Mouse (Mus musculus): Measurements from ENCODE around the gene Fcho2. TPM values are rescaled to one million over a fixed set of nuclear protein-coding genes. Genes with fewer than 3 reads are reported as not detected.

Fcho2 gene
- polyA plus RNA-seq, 1 experiment from 2014 or later: 30.7 TPM

DNA sequence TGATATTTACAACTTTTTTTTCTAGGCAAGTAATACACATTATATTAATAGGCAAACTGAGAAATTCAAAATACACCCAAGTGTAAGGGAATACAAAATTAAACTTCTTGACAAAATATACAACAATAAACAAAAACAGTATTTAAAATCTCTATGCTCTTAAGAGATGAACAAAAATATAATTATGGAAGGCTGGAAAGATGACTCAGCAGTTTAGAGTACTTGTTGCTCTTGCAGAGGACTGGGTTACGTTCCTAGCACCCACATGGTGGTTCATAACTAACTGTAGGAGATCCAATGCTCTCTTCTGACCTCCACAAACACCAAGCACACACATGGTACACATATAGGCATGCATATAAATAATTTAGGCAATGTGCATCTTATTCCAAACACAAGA is 22.4 kb downstream of the Fcho2 start:
- Histone ChIP-seq H3K27ac (ENCODE audit: low read depth, low read length) (no peak overlapping the region), H3K4me3 (ENCODE audit: low read depth, low read length) (no peak overlapping the region), H3K27me3 (ENCODE audit: control insufficient read depth, insufficient read depth, low read length) (no peaks in the 10 kb centered on the region), H3K4me1 (ENCODE audit: control insufficient read depth, insufficient read depth, low read length) (no peaks in the 10 kb centered on the region), H3K9ac (ENCODE audit: low read depth, low read length) (no peak overlapping the region), H3K4me2 (no peak overlapping the region), H3K9me3 (replicated peaks; ENCODE audit: control insufficient read depth, low read length) (no peaks in the 10 kb centered on the region), H3K36me3 (ENCODE audit: control insufficient read depth, insufficient read depth, low read length) (peaks cover 7% of the 10 kb centered on the region)
- ATAC-seq (replicated peaks; ENCODE audit: insufficient number of reproducible peaks, low FRiP score, low TSS enrichment): no peak
- 94% methylated on average over 1 of the region's 1 CpGs for WGBS (ENCODE audit: insufficient replicate concordance)

- no peaks in the 10 kb centered on the region for H3K9me3 ChIP-seq (replicated peaks; ENCODE audit: control insufficient read depth, low read length)
- no peak overlapping the region for H3K4me2 ChIP-seq
- H3K27ac ChIP-seq (ENCODE audit: low read depth, low read length): no peak overlapping the region
- no peaks in the 10 kb centered on the region for H3K4me1 ChIP-seq (ENCODE audit: control insufficient read depth, insufficient read depth, low read length)
- ATAC-seq (replicated peaks; ENCODE audit: insufficient number of reproducible peaks, low FRiP score, low TSS enrichment): no peak
- 95% methylated on average over 1 of the region's 1 CpGs for WGBS (ENCODE audit: insufficient replicate concordance)
- no peak overlapping the region for H3K4me3 ChIP-seq (ENCODE audit: low read depth, low read length)
- peaks cover 5% of the 10 kb centered on the region for H3K36me3 ChIP-seq (ENCODE audit: control insufficient read depth, insufficient read depth, low read length)
- H3K9ac ChIP-seq (ENCODE audit: low read depth, low read length): no peak overlapping the region
- H3K27me3 ChIP-seq (ENCODE audit: control insufficient read depth, insufficient read depth, low read length): no peaks in the 10 kb centered on the region
Measured at GRCm38 (mm10) chr13:98791693-98792092, 23.6 kb downstream of the Fcho2 start.

DNA sequence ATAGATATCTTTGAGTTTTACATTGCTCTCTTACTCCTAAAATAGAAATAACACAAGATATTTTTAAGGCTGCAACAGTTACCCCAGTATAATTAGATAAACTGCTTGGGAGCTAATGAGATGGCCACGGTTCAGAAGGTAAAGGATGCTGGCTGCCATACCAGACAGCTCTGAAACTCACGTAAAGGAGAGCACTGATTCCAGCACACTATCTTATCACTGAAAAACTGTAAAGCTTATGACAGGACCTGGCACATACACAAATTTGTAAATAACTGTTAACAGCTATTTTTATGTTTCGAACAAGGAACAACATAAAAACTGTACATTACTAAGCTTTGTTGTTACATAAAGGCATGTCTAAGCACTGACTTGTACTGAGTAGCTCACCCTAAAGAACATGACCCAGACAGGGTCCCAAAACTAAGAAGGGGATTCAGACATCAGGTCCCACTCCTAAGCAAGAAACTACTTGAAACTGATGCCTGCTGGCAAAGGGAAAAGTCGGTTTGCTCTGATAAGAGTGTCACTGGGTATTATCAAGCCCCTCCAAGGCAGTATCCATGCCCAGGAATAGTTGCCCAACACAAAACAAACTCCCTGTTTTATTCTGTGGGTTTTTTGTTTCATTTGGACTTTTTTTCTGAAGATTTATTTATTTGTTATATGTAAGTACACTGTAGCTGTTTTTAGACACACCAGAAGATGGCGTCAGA is 28.1 kb downstream of the Fcho2 start:
- no peak overlapping the region for H3K4me3 ChIP-seq (ENCODE audit: low read depth, low read length)
- H3K27me3 ChIP-seq (ENCODE audit: control insufficient read depth, insufficient read depth, low read length): no peaks in the 10 kb centered on the region
- no peak for ATAC-seq (replicated peaks; ENCODE audit: insufficient number of reproducible peaks, low FRiP score, low TSS enrichment)
- peaks cover 6% of the 10 kb centered on the region for H3K36me3 ChIP-seq (ENCODE audit: control insufficient read depth, insufficient read depth, low read length)
- H3K4me1 ChIP-seq (ENCODE audit: control insufficient read depth, insufficient read depth, low read length): no peaks in the 10 kb centered on the region
- WGBS (ENCODE audit: insufficient replicate concordance): 69% methylated on average over 5 of the region's 5 CpGs
- no peak overlapping the region for H3K27ac ChIP-seq (ENCODE audit: low read depth, low read length)
- no peak overlapping the region for H3K9ac ChIP-seq (ENCODE audit: low read depth, low read length)
- no peak overlapping the region for H3K4me2 ChIP-seq
- no peaks in the 10 kb centered on the region for H3K9me3 ChIP-seq (replicated peaks; ENCODE audit: control insufficient read depth, low read length)

- 78% methylated on average over 3 of the region's 3 CpGs for WGBS (ENCODE audit: insufficient replicate concordance)
- H3K9me3 ChIP-seq (replicated peaks; ENCODE audit: control insufficient read depth, low read length): no peaks in the 10 kb centered on the region
- no peaks in the 10 kb centered on the region; the same call in 1 of the 2 replicates for H3K36me3 ChIP-seq (ENCODE audit: control insufficient read depth, insufficient read depth, low read length)
- no peaks in the 10 kb centered on the region for H3K4me1 ChIP-seq (ENCODE audit: control insufficient read depth, insufficient read depth, low read length)
- H3K4me3 ChIP-seq (ENCODE audit: low read depth, low read length): no peak overlapping the region
- H3K27ac ChIP-seq (ENCODE audit: low read depth, low read length): no peak overlapping the region
- no peak overlapping the region for H3K4me2 ChIP-seq
- no peak overlapping the region for H3K9ac ChIP-seq (ENCODE audit: low read depth, low read length)
- no peaks in the 10 kb centered on the region for H3K27me3 ChIP-seq (ENCODE audit: control insufficient read depth, insufficient read depth, low read length)
- no peak for ATAC-seq (replicated peaks; ENCODE audit: insufficient number of reproducible peaks, low FRiP score, low TSS enrichment)
Measured at GRCm38 (mm10) chr13:98777959-98778358, 37.3 kb downstream of the Fcho2 start.

DNA sequence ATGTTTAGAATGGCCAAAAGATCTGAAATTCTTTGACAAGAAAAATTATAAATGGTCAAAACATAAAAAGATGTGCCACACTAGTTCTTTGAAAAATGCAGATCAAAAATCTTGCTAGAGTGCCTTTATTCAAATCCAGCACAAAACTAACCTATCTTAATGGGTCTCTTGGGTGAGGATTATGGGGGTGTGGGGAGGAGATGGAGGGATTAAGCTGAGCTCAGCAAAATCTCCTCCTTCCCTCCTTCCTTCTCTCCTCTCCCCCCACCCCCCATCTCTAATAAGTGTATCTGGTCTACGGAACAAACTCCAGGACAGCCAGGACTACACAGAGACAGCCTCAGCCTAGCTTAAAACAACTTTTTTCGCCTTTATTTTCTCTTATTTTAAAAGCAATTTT is 43.8 kb downstream of the Fcho2 start:
- 86% methylated on average over 2 of the region's 2 CpGs for WGBS (ENCODE audit: insufficient replicate concordance)

DNA sequence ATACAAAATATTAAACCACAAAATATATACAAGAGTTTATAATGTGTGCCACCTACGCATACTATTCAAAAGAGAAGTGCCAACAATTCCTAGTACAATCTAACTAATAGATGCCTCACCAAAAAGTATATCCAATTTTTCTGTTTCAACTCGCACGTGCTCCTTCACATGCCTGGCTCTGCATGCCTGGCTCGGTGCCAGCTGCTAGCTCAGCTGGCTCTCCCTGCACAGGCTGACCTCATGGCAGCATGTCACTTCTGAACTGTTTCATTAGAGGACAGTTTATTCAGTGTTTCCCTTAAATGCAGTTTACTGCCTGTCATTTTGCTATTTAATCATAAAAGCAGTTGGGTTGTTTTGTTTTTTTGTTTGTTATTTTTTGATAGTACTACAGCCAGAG is 46.9 kb downstream of the Fcho2 start:
- ATAC-seq (replicated peaks; ENCODE audit: insufficient number of reproducible peaks, low FRiP score, low TSS enrichment): no peak
- Histone ChIP-seq H3K27ac (ENCODE audit: low read depth, low read length) (no peak overlapping the region), H3K27me3 (ENCODE audit: control insufficient read depth, insufficient read depth, low read length) (no peaks in the 10 kb centered on the region), H3K4me3 (ENCODE audit: low read depth, low read length) (no peak overlapping the region), H3K4me2 (no peak overlapping the region), H3K9me3 (replicated peaks; ENCODE audit: control insufficient read depth, low read length) (no peaks in the 10 kb centered on the region), H3K36me3 (ENCODE audit: control insufficient read depth, insufficient read depth, low read length) (no peaks in the 10 kb centered on the region; the same call in 1 of the 2 replicates), H3K9ac (ENCODE audit: low read depth, low read length) (no peak overlapping the region), H3K4me1 (ENCODE audit: control insufficient read depth, insufficient read depth, low read length) (peaks cover 4% of the 10 kb centered on the region; the same call in 1 of the 2 replicates)
- WGBS (ENCODE audit: insufficient replicate concordance): 46% methylated on average over 4 of the region's 4 CpGs

More for the DNA sequence above, 43.8 kb downstream of the Fcho2 start:
- Histone ChIP-seq H3K4me3 (ENCODE audit: low read depth, low read length) (no peak overlapping the region), H3K9ac (ENCODE audit: low read depth, low read length) (no peak overlapping the region), H3K4me1 (ENCODE audit: control insufficient read depth, insufficient read depth, low read length) (peaks cover 4% of the 10 kb centered on the region; the same call in 1 of the 2 replicates), H3K27ac (ENCODE audit: low read depth, low read length) (no peak overlapping the region), H3K4me2 (no peak overlapping the region), H3K36me3 (ENCODE audit: control insufficient read depth, insufficient read depth, low read length) (no peaks in the 10 kb centered on the region; the same call in 1 of the 2 replicates), H3K27me3 (ENCODE audit: control insufficient read depth, insufficient read depth, low read length) (no peaks in the 10 kb centered on the region), H3K9me3 (replicated peaks; ENCODE audit: control insufficient read depth, low read length) (no peaks in the 10 kb centered on the region)
- ATAC-seq (replicated peaks; ENCODE audit: insufficient number of reproducible peaks, low FRiP score, low TSS enrichment): no peak

GRCm38 (mm10) chr13:98761771-98762170 is 53.5 kb downstream of the Fcho2 start:
- Histone ChIP-seq H3K4me1 (ENCODE audit: control insufficient read depth, insufficient read depth, low read length) (no peaks in the 10 kb centered on the region), H3K4me2 (no peak overlapping the region), H3K4me3 (ENCODE audit: low read depth, low read length) (no peak overlapping the region), H3K36me3 (ENCODE audit: control insufficient read depth, insufficient read depth, low read length) (no peaks in the 10 kb centered on the region), H3K9ac (ENCODE audit: low read depth, low read length) (no peak overlapping the region), H3K27me3 (ENCODE audit: control insufficient read depth, insufficient read depth, low read length) (no peaks in the 10 kb centered on the region), H3K27ac (ENCODE audit: low read depth, low read length) (no peak overlapping the region), H3K9me3 (replicated peaks; ENCODE audit: control insufficient read depth, low read length) (no peaks in the 10 kb centered on the region)
- no peak for ATAC-seq (replicated peaks; ENCODE audit: insufficient number of reproducible peaks, low FRiP score, low TSS enrichment)

- H3K4me2 ChIP-seq: no peak overlapping the region
Measured at GRCm38 (mm10) chr13:98755886-98756285, 59.4 kb downstream of the Fcho2 start.

DNA sequence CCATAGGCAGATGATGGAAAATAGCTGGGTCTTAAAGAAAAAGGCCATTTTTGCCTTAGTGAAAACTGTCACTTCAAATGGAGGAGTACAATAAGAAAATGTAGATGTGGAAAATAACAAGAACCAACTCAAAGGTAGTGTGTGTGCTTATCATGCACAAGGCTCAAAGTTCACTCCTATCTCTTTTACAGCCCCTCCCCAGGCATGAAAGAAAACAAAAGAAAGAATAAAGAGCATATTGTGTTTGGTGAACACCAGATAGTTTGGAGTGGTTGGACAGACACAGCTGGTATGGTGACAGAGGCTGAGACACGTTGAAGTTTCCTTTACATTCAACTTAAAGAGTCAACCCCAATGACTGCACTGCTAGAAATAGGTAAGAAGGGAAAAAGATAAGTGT is 70.6 kb downstream of the Fcho2 start:
- Histone ChIP-seq H3K4me2 (no peak overlapping the region), H3K27me3 (ENCODE audit: control insufficient read depth, insufficient read depth, low read length) (no peaks in the 10 kb centered on the region), H3K9ac (ENCODE audit: low read depth, low read length) (no peak overlapping the region), H3K27ac (ENCODE audit: low read depth, low read length) (no peak overlapping the region), H3K9me3 (replicated peaks; ENCODE audit: control insufficient read depth, low read length) (no peaks in the 10 kb centered on the region), H3K4me1 (ENCODE audit: control insufficient read depth, insufficient read depth, low read length) (no peaks in the 10 kb centered on the region), H3K4me3 (ENCODE audit: low read depth, low read length) (no peak overlapping the region), H3K36me3 (ENCODE audit: control insufficient read depth, insufficient read depth, low read length) (peaks cover 15% of the 10 kb centered on the region; the same call in 1 of the 2 replicates)
- WGBS (ENCODE audit: insufficient replicate concordance): 56% methylated on average over 1 of the region's 1 CpGs
- no peak for ATAC-seq (replicated peaks; ENCODE audit: insufficient number of reproducible peaks, low FRiP score, low TSS enrichment)

More at GRCm38 (mm10) chr13:98755886-98756285, 59.4 kb downstream of the Fcho2 start:
- Histone ChIP-seq H3K27ac (ENCODE audit: low read depth, low read length) (no peak overlapping the region), H3K4me3 (ENCODE audit: low read depth, low read length) (no peak overlapping the region), H3K9ac (ENCODE audit: low read depth, low read length) (no peak overlapping the region), H3K36me3 (ENCODE audit: control insufficient read depth, insufficient read depth, low read length) (no peaks in the 10 kb centered on the region), H3K4me1 (ENCODE audit: control insufficient read depth, insufficient read depth, low read length) (no peaks in the 10 kb centered on the region), H3K27me3 (ENCODE audit: control insufficient read depth, insufficient read depth, low read length) (no peaks in the 10 kb centered on the region), H3K9me3 (replicated peaks; ENCODE audit: control insufficient read depth, low read length) (no peaks in the 10 kb centered on the region)
- ATAC-seq (replicated peaks; ENCODE audit: insufficient number of reproducible peaks, low FRiP score, low TSS enrichment): no peak
- WGBS (ENCODE audit: insufficient replicate concordance): 55% methylated on average over 1 of the region's 1 CpGs

Data from heart, embryonic 11.5 days (tissue).